ENCODE assay signal across 10 mouse cellular contexts in the genomic region with DNA sequence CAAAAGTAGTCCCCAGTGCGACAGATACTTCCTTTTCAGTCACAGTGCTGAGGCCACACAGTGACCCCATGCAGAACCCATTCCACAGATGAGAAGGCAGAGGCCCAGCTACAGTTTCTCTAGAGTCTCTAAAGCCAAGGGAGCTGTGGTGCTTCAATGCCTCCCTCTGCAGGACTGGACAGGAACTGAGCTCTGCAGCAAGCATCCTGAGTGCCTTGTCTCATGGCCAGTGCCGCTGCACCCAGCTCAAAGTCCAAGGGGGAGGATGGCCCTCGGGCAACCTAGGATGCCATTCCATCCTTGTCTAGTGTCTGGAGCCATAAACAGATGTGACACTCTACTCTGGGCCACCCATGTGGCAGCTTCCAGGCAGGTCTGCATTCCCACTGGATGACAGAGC. TPM values are rescaled to one million over a fixed set of nuclear protein-coding genes. Genes with fewer than 3 reads are reported as not detected.
A peak's percentile ranks its signal among the peaks of the same experiment; 100 is the strongest.
DNase-seq lines count a peak whose midpoint lies in the region; ATAC-seq and TF ChIP-seq lines count a peak whose summit lies in the region.
"Had no signal": no experiment of that assay in that cellular context is flagged by ENCODE, and none has a peak within 500 bp of the region (broad histone marks: within the 10 kb centered on the region; RNA-seq: fewer than 3 reads in every experiment).

No protein-coding gene starts in this region.

- no peaks in the 10 kb centered on the region for H3K9me3 ChIP-seq in midbrain, postnatal 0 days (ENCODE audit: low read length)
- no peaks in the 10 kb centered on the region for H3K9me3 ChIP-seq in midbrain, embryonic 16.5 days (replicated peaks; ENCODE audit: control insufficient read depth, low read length, poor library complexity, severe bottlenecking)
- H3K9me3 ChIP-seq: embryonic facial prominence, embryonic 15.5 days; hindbrain, embryonic 15.5 days had no signal

- peak; percentile 57 for TF ChIP-seq CTCF in midbrain, postnatal 0 days (IDR thresholded peaks at IDR 0.05)
- peak; percentile 55 for TF ChIP-seq CTCF in cortical plate, adult 2 months (IDR thresholded peaks at IDR 0.05; ENCODE audit: extremely low read depth, insufficient read depth, low read length)
- TF ChIP-seq CTCF in small intestine, adult 2 months (IDR thresholded peaks at IDR 0.05; ENCODE audit: extremely low read depth, insufficient read length, insufficient replicate concordance, low read depth, low read length) = peak; percentile 64

- no peak overlapping the region for H3K9ac ChIP-seq in midbrain, postnatal 0 days (replicated peaks; ENCODE audit: low read length, poor library complexity, severe bottlenecking)
- no peak overlapping the region for H3K9ac ChIP-seq in midbrain, embryonic 16.5 days (ENCODE audit: low read depth, low read length)
- H3K9ac ChIP-seq: embryonic facial prominence, embryonic 15.5 days; hindbrain, embryonic 15.5 days had no signal

- peaks cover 12% of the 10 kb centered on the region; the same call in 1 of the 2 replicates for H3K36me3 ChIP-seq in midbrain, postnatal 0 days (ENCODE audit: insufficient read depth, low read length)
- peaks cover 7% of the 10 kb centered on the region for H3K36me3 ChIP-seq in midbrain, embryonic 16.5 days (ENCODE audit: control insufficient read depth, insufficient read depth, low read length)
- no peaks in the 10 kb centered on the region; the same call in 1 of the 2 replicates for H3K36me3 ChIP-seq in small intestine, adult 2 months (ENCODE audit: control insufficient read depth, insufficient read depth, low read length)

- H3K27me3 ChIP-seq in midbrain, postnatal 0 days (ENCODE audit: insufficient read depth, low read length) = no peaks in the 10 kb centered on the region
- no peaks in the 10 kb centered on the region for H3K27me3 ChIP-seq in midbrain, embryonic 16.5 days (ENCODE audit: control insufficient read depth, insufficient read depth, low read depth, low read length)
- no peaks in the 10 kb centered on the region for H3K27me3 ChIP-seq in small intestine, adult 2 months (ENCODE audit: control insufficient read depth, insufficient read depth, low read length)
- H3K27me3 ChIP-seq: embryonic facial prominence, embryonic 15.5 days; hindbrain, embryonic 15.5 days had no signal

- no peak overlapping the region for H3K4me3 ChIP-seq in midbrain, postnatal 0 days (ENCODE audit: low read depth, low read length)
- H3K4me3 ChIP-seq in midbrain, embryonic 16.5 days (ENCODE audit: low read depth, low read length) = no peak overlapping the region
- H3K4me3 ChIP-seq in cortical plate, adult 2 months (ENCODE audit: insufficient read depth, low read length) = no peak overlapping the region
- H3K4me3 ChIP-seq in small intestine, adult 2 months (ENCODE audit: low read depth, low read length) = no peak overlapping the region
- H3K4me3 ChIP-seq: embryonic facial prominence, embryonic 15.5 days; hindbrain, embryonic 15.5 days had no signal

- ATAC-seq in midbrain, postnatal 0 days (ENCODE audit: low FRiP score) = no peak
- ATAC-seq in midbrain, embryonic 16.5 days = no peak

- DNase-seq in gastrocnemius, adult 18-20 months (ENCODE audit: low spot score) = peak; percentile 23
- no peak for DNase-seq in gastrocnemius, postnatal 4 days (ENCODE audit: low spot score in 2 of 2)
- no peak for DNase-seq in midbrain, postnatal 0 days (ENCODE audit: low spot score)
- no peak for DNase-seq in urinary bladder, adult 2 months (ENCODE audit: low spot score)
- no peak for DNase-seq in layer of hippocampus, adult 18-20 months (ENCODE audit: low spot score in 2 of 2)

- WGBS in midbrain, postnatal 0 days = 68% methylated on average over 3 of the region's 3 CpGs
- WGBS in midbrain, embryonic 16.5 days = 90% methylated on average over 3 of the region's 3 CpGs
- WGBS in small intestine, adult 2 months = 43% methylated on average over 3 of the region's 3 CpGs

- H3K27ac ChIP-seq in midbrain, postnatal 0 days (ENCODE audit: low read depth, low read length) = no peak overlapping the region
- no peak overlapping the region for H3K27ac ChIP-seq in midbrain, embryonic 16.5 days (ENCODE audit: low read length)
- H3K27ac ChIP-seq in cortical plate, adult 2 months (ENCODE audit: insufficient read depth, low read length) = no peak overlapping the region
- H3K27ac ChIP-seq in small intestine, adult 2 months (ENCODE audit: insufficient read depth, low read depth, low read length) = no peak overlapping the region

- H3K4me2 ChIP-seq in midbrain, postnatal 0 days (ENCODE audit: low read depth, low read length, poor library complexity, severe bottlenecking) = no peak overlapping the region
- no peak overlapping the region for H3K4me2 ChIP-seq in midbrain, embryonic 16.5 days (ENCODE audit: low read length)
- H3K4me2 ChIP-seq: embryonic facial prominence, embryonic 15.5 days; hindbrain, embryonic 15.5 days had no signal

- no peak for TF ChIP-seq POLR2A in cortical plate, adult 2 months (IDR thresholded peaks at IDR 0.05; ENCODE audit: extremely low read depth, insufficient read depth, low read length)
- no peak for TF ChIP-seq POLR2A in small intestine, adult 2 months (IDR thresholded peaks at IDR 0.05; ENCODE audit: low read depth, low read length)

- H3K4me1 ChIP-seq in midbrain, postnatal 0 days (ENCODE audit: insufficient read depth, low read length) = peaks cover 6% of the 10 kb centered on the region; the same call in 1 of the 2 replicates
- H3K4me1 ChIP-seq in midbrain, embryonic 16.5 days (ENCODE audit: control insufficient read depth, insufficient read depth, low read length) = peaks cover 13% of the 10 kb centered on the region
- peaks cover 2% of the 10 kb centered on the region; the same call in 1 of the 2 replicates for H3K4me1 ChIP-seq in cortical plate, adult 2 months (ENCODE audit: control insufficient read depth, insufficient read depth, low read length)
- peaks cover 14% of the 10 kb centered on the region for H3K4me1 ChIP-seq in small intestine, adult 2 months (ENCODE audit: control insufficient read depth, insufficient read depth, insufficient read length, low read length)

RNA-seq across cellular contexts. Expression of gene Numbl, which starts 2.5 kb away (rescaled TPM):
- total RNA-seq in gastrocnemius, adult 18-20 months (2021) = 1 to 10 TPM; 2.2 to 2.8 TPM
- 10 to 100 TPM; 26.3 to 32.3 TPM for total RNA-seq in gastrocnemius, postnatal 4 days (2021)
- 111 and 147 TPM in 2 replicates for total RNA-seq in midbrain, postnatal 0 days (2014; rRNA removed)
- 59.8 and 60.9 TPM in 2 replicates for polyA plus RNA-seq in midbrain, postnatal 0 days (2015; fragmentation: Nextera tagmentation; extraction: Ambion mirVana)
- 51.2 and 53.6 TPM in 2 replicates for polyA plus RNA-seq in midbrain, embryonic 16.5 days (2015; fragmentation: Nextera tagmentation; extraction: Ambion mirVana)
- polyA plus RNA-seq in cortical plate, adult 2 months (2012; rRNA removed) = 108 TPM in 2 replicates
- polyA plus RNA-seq in small intestine, adult 2 months (2012; rRNA removed) = 8.3 and 9.0 TPM in 2 replicates
- polyA plus RNA-seq in urinary bladder, adult 2 months (2012; rRNA removed) = 44.1 and 47.3 TPM in 2 replicates
- total RNA-seq in layer of hippocampus, adult 18-20 months (2021) = 100 to 1,000 TPM; 141 to 149 TPM

RNA-seq across cellular contexts. Expression of gene Coq8b, which starts 22.9 kb away (rescaled TPM):
- total RNA-seq in gastrocnemius, adult 18-20 months (2021) = 1 to 10 TPM; 2.6 to 2.9 TPM
- total RNA-seq in gastrocnemius, postnatal 4 days (2021) = 10 to 100 TPM in 1 of 2 experiments, 1 to 10 TPM in 1; 8.6 to 10.3 TPM
- total RNA-seq in midbrain, postnatal 0 days (2014; rRNA removed) = 24.8 and 26.0 TPM in 2 replicates
- 15.1 and 16.7 TPM in 2 replicates for polyA plus RNA-seq in midbrain, postnatal 0 days (2015; fragmentation: Nextera tagmentation; extraction: Ambion mirVana)
- polyA plus RNA-seq in midbrain, embryonic 16.5 days (2015; fragmentation: Nextera tagmentation; extraction: Ambion mirVana) = 21.1 and 23.7 TPM in 2 replicates
- polyA plus RNA-seq in cortical plate, adult 2 months (2012; rRNA removed) = 30.6 and 31.8 TPM in 2 replicates
- 34.7 and 60.7 TPM in 2 replicates for polyA plus RNA-seq in small intestine, adult 2 months (2012; rRNA removed)
- 20.4 and 20.7 TPM in 2 replicates for polyA plus RNA-seq in urinary bladder, adult 2 months (2012; rRNA removed)
- 10 to 100 TPM; 32.7 to 40.7 TPM for total RNA-seq in layer of hippocampus, adult 18-20 months (2021)

RNA-seq across cellular contexts. Expression of gene Itpkc, which starts 27.3 kb away (rescaled TPM):
- total RNA-seq in gastrocnemius, adult 18-20 months (2021) = 1 to 10 TPM; 3.8 to 4.2 TPM
- 1 to 10 TPM; 7.2 to 8.5 TPM for total RNA-seq in gastrocnemius, postnatal 4 days (2021)
- 15.3 and 17.3 TPM in 2 replicates for total RNA-seq in midbrain, postnatal 0 days (2014; rRNA removed)
- 4.7 and 5.4 TPM in 2 replicates for polyA plus RNA-seq in midbrain, postnatal 0 days (2015; fragmentation: Nextera tagmentation; extraction: Ambion mirVana)
- polyA plus RNA-seq in midbrain, embryonic 16.5 days (2015; fragmentation: Nextera tagmentation; extraction: Ambion mirVana) = 6.0 and 7.0 TPM in 2 replicates
- 5.8 and 6.8 TPM in 2 replicates for polyA plus RNA-seq in cortical plate, adult 2 months (2012; rRNA removed)
- 15.3 and 44.6 TPM in 2 replicates for polyA plus RNA-seq in small intestine, adult 2 months (2012; rRNA removed)
- polyA plus RNA-seq in urinary bladder, adult 2 months (2012; rRNA removed) = 9.9 and 11.6 TPM in 2 replicates
- total RNA-seq in layer of hippocampus, adult 18-20 months (2021) = 10 to 100 TPM; 10.6 TPM

RNA-seq across cellular contexts. Expression of gene Snrpa, which starts 59.6 kb away (rescaled TPM):
- 10 to 100 TPM; 27.5 to 33.0 TPM for total RNA-seq in gastrocnemius, adult 18-20 months (2021)
- total RNA-seq in gastrocnemius, postnatal 4 days (2021) = 10 to 100 TPM; 57.3 to 63.7 TPM
- 138 and 142 TPM in 2 replicates for total RNA-seq in midbrain, postnatal 0 days (2014; rRNA removed)
- polyA plus RNA-seq in midbrain, postnatal 0 days (2015; fragmentation: Nextera tagmentation; extraction: Ambion mirVana) = 147 and 151 TPM in 2 replicates
- polyA plus RNA-seq in midbrain, embryonic 16.5 days (2015; fragmentation: Nextera tagmentation; extraction: Ambion mirVana) = 192 and 197 TPM in 2 replicates
- 175 and 176 TPM in 2 replicates for polyA plus RNA-seq in cortical plate, adult 2 months (2012; rRNA removed)
- 73.2 and 138 TPM in 2 replicates for polyA plus RNA-seq in small intestine, adult 2 months (2012; rRNA removed)
- 114 and 140 TPM in 2 replicates for polyA plus RNA-seq in urinary bladder, adult 2 months (2012; rRNA removed)
- total RNA-seq in layer of hippocampus, adult 18-20 months (2021) = 10 to 100 TPM; 90.9 to 95.3 TPM
